Mouse (Mus musculus) thymus, adult 2 months (tissue): ENCODE measurements at regions not wholly inside any gene's neighbourhood (a gene's known extent, or its start where the extent isn't known, plus 50 kb on each side); places are given as distances from the start of the nearest gene placed in this dataset.

Experiments used
- DNase-seq: peaks from one replicate; pipeline ENCODE4 v3.0.0; 2021
- H3K27ac ChIP-seq: fragments of 200-500 bp; 2 replicates; pipeline ENCODE4 v1.5.1; 2012; ENCODE audit warnings: low read length, control low read depth; ENCODE audit not compliant: control insufficient read depth, insufficient read depth
- H3K27me3 ChIP-seq: fragments of 200-500 bp; 2 replicates; pipeline ENCODE4 v1.6.1; 2012; ENCODE audit warnings: mild to moderate bottlenecking, low read length, moderate library complexity, mixed read lengths; ENCODE audit not compliant: control insufficient read depth, insufficient read depth
- H3K36me3 ChIP-seq: fragments of 200-500 bp; 2 replicates; pipeline ENCODE4 v1.6.1; 2012; ENCODE audit warnings: mild to moderate bottlenecking, low read length, moderate library complexity; ENCODE audit not compliant: control insufficient read depth, insufficient read depth
- H3K4me1 ChIP-seq: fragments of 200-500 bp; replicated peaks from 2 replicates; pipeline ENCODE4 v1.6.1; 2012; ENCODE audit warnings: low read length; ENCODE audit not compliant: control insufficient read depth, insufficient read depth
- H3K4me3 ChIP-seq: fragments of 200-500 bp; 2 replicates; pipeline ENCODE4 v1.5.1; 2012; ENCODE audit warnings: mild to moderate bottlenecking, low read length, control low read depth, moderate library complexity; ENCODE audit not compliant: control insufficient read depth, insufficient read depth
- CTCF ChIP-seq: fragments of 200-500 bp; IDR thresholded peaks from 2 replicates; pipeline ENCODE4 v1.5.1; 2012; ENCODE audit warnings: mild to moderate bottlenecking, control low read depth, low read length, moderate library complexity, borderline replicate concordance; ENCODE audit not compliant: control insufficient read depth, poor library complexity, insufficient read depth; ENCODE audit errors: extremely low read depth
- POLR2A ChIP-seq: fragments of 200-500 bp; IDR thresholded peaks from 2 replicates; pipeline ENCODE4 v1.6.1; 2012; ENCODE audit warnings: mild to moderate bottlenecking, low read length, control low read depth, moderate library complexity; ENCODE audit not compliant: control insufficient read depth, poor library complexity, insufficient read depth; ENCODE audit errors: extremely low read depth
- WGBS: fragments of 180-500 bp; shearing (Covaris S2); methylation state at CpG from one replicate; pipeline ENCODE4 v1.1.7; 2018; 5-methylcytosine and 5-hydroxymethylcytosine counted together

DNA sequence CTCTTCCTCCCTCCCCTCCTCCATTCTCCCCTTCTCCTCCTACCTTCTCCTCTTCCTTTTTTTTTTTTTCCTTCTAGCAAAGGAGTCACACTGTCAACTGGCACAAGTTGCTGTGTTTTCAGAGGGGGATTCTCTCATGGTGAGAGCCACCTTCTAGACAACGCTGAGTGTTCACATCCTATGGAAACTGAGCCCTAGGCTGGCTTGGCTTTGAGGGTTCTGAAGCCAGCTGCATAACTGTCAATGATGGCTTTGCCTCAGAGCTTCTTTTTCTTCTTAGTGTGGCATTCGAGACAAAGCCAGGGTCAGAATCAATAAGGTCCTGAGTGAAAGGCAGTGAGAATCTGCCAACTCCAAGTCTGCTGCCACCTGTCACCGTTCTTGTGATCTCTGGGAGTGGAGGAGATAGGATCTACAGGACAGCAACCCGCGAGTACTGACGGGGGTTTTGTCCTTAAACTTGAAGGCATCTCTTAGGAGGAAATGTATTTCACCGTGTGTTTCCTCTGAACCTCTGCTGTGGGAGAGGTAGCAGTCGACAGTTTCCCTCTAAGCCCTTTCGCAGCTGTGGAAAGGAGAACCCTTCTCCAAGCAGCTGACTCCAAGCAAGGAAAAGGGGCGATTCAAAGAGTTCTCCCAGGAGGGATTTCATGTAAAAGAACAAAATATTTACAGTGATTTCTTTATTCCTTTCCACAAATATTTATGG lies 269.2 kb downstream of the Hivep2 start:
- Histone ChIP-seq H3K27ac (no peak overlapping the region), H3K27me3 (no peaks in the 10 kb centered on the region), H3K4me3 (no peak overlapping the region), H3K36me3 (no peaks in the 10 kb centered on the region), H3K4me1 (peaks cover 4% of the 10 kb centered on the region; the same call in 1 of the 2 replicates)
- TF ChIP-seq POLR2A (no peak), CTCF (no peak)
- 5% methylated on average over 10 of the region's 10 CpGs for WGBS
- peak; percentile 44 for DNase-seq

DNA sequence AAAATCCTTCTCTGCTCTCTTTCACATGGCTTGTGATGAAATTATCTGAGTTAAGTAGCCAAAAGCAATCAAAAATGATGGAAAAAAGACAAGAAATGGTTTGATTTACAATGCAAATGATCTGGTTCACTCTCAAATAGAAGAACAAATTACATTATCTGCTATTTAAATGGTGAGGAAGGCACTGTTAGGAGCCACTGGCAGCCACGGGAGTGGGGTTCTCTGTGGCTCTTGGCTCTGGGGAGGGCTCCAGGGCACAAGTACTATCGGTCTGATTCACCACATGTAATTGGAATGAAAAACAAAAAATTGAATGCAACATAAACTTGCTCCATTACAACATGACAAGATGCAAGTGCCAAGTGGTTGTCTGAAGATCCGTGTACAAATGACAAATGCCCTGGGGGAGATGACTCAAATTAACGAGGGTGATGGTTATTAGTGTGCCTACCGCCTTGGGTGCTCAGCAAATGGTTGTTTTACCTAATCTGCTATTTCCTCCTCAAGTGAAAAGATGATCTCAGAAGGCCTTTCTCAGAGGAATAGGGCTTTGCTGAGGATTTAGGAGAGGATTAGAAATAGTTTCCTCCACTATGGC lies 268.2 kb downstream of the Hivep2 start:
- Histone ChIP-seq H3K4me1 (peaks cover 4% of the 10 kb centered on the region; the same call in 1 of the 2 replicates), H3K27me3 (no peaks in the 10 kb centered on the region), H3K27ac (no peak overlapping the region), H3K36me3 (no peaks in the 10 kb centered on the region), H3K4me3 (no peak overlapping the region)
- 91% methylated on average over 5 of the region's 5 CpGs for WGBS
- DNase-seq: no peak
- no peak for TF ChIP-seq CTCF
- no peak for TF ChIP-seq POLR2A

DNA sequence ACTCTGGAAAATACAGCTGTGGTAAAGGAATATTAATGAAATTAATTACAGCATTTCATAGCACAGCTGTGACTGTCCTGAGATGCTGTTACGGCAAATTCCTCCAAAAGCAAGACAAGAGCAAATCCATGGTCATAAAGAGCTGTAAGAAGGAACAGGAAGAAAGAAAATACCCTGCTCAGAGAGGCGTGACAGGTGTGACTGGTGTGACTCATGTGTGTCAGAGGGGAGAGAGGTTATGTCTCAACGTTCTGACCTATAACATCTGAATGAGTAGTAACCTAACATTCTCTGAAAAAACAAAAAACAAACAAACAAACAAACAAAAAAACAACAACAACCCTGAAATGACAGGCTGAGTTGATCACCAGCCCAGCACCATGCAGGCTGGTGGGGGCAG lies 267.5 kb downstream of the Hivep2 start:
- Histone ChIP-seq H3K27me3 (no peaks in the 10 kb centered on the region), H3K4me3 (no peak overlapping the region), H3K4me1 (peaks cover 4% of the 10 kb centered on the region; the same call in 1 of the 2 replicates), H3K27ac (no peak overlapping the region), H3K36me3 (no peaks in the 10 kb centered on the region)
- no peak for DNase-seq
- TF ChIP-seq CTCF: no peak
- TF ChIP-seq POLR2A: no peak
- 74% methylated on average over 3 of the region's 3 CpGs for WGBS

DNA sequence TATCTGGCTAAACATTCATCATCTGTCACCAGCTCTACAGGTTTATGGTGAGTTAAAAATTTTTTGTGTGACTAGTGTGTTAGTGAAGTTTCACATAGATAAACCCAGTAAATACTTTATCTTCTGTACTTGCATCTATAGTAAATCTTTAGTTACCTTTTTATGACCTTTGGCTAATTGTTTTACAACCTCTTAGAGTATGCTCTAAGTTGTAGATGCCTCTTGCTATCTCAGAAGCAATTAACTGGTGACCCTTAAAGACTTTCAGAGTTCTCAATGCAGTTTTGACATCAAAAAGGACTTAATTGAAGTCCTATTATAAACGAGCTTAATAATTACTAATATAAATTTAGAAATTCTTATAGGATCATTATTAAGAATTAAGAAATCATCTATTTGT lies 265.6 kb downstream of the Hivep2 start:
- H3K27me3 ChIP-seq: no peaks in the 10 kb centered on the region
- DNase-seq: no peak
- H3K4me3 ChIP-seq: no peak overlapping the region
- no peak overlapping the region for H3K27ac ChIP-seq
- no peaks in the 10 kb centered on the region for H3K36me3 ChIP-seq
- TF ChIP-seq POLR2A (no peak), CTCF (no peak)
- WGBS: 90% methylated on average over 1 of the region's 1 CpGs
- H3K4me1 ChIP-seq: peaks cover 4% of the 10 kb centered on the region; the same call in 1 of the 2 replicates

DNA sequence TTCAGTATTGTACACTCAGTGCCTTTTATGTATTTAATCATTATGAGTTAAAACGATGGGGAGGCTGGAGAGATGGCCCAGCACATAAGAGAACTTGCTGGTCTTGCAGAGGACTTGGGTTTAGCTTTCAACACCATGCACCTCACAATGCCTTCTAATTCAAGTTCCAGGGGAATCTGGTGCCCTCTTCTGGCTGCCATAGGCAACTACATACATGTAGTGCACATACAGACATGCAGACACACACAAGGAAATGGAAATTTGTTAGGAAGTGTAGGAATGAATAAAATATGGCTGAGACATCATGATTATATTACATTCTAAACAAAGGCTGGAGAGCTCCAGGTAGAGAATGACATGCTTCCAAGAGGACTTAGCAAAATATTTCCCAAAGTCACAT lies 251.4 kb downstream of the Hivep2 start:
- 97% methylated on average over 1 of the region's 1 CpGs for WGBS
- TF ChIP-seq CTCF (no peak), POLR2A (no peak)
- Histone ChIP-seq H3K27ac (no peak overlapping the region), H3K36me3 (no peaks in the 10 kb centered on the region), H3K4me3 (no peak overlapping the region), H3K27me3 (no peaks in the 10 kb centered on the region), H3K4me1 (no peaks in the 10 kb centered on the region)
- no peak for DNase-seq

DNA sequence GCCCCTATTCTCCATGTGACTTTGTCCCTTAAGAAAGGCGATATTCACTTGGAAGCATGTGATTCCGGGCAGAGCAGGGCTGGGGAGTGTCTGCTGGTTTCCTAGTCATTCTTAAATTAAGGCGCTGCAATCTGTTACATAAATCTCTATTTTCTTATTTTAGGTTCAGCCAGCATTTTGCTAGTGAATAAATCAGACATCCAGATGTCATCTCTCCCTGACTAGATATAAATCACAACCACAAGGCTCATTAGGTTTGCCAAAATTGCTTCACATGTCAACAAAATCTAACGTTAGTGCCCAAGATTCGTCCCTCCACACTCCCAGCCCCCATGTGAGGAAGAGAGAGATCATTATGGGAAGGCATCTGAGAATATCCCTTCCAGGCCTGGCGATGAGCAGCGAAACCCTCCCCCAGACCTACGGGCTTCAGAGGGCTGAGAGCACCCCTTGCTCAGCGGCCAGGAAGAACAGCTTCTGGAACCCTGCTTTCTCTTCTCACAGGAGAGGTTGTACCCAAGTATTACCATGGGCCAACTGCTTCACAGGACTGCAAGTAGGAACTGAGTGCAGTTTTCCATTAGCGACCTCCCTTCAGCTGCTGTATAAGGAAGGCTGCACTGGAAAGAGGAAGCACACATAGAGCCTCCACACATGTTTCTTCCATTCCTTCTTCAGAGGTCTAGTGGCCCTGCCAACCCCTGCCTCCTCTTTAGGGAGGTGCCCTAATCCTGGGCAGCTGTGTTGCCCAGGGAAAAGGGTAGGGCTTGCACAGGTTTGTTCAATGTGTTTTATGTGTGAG lies 250.5 kb downstream of the Hivep2 start:
- Histone ChIP-seq H3K4me1 (peaks cover 6% of the 10 kb centered on the region), H3K27ac (no peak overlapping the region), H3K4me3 (no peak overlapping the region), H3K36me3 (no peaks in the 10 kb centered on the region), H3K27me3 (no peaks in the 10 kb centered on the region)
- WGBS: 74% methylated on average over 10 of the region's 10 CpGs
- DNase-seq: no peak
- TF ChIP-seq POLR2A (no peak), CTCF (no peak)
